Mouse (Mus musculus) cerebellum, adult 9-11 months (tissue): ENCODE results near the gene Gm20388.

Source experiments
- DNase-seq: peaks from one replicate; pipeline ENCODE4 v3.0.0; 2022

Gm20388 gene

DNA sequence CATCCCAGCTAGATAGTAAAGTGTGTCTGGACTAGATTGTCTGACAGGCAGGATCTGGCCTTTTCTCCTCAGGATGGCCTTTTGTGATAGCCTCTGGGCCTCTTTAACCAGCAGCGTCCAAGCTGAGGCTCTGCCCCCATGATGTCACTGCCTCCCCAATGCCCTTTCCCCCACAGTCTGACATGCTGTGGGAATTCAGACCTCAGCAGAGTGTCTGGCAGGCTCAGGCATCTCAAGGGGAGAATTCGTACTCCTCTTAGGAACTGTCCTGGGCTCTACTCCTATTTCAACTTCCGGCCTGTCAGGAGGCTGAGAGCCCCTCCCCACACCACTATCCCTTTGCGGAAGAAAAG is 553.9 kb downstream of the Gm20388 start:
- DNase-seq, result no peak

DNA sequence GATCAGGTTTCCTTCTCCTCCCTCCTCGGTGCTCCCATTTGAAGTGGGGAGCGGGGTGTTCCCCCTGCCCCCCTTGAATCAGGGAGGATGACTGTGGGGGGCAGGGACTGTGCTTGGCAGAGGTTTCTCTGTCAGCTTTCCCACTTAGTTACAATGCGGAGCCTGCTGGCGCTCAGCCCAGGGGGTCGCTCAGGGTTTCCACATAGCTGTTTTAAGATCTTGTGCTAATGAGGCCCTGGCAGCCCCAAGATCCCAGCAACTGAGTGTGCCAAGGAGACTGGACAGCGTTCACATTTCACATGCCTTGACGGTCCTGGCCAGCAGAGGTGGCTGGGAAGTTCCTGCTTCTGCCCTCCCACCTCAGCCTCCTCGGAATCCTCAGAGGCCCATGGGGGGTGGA is 555.1 kb downstream of the Gm20388 start:
- peak; percentile 38 for DNase-seq

DNA sequence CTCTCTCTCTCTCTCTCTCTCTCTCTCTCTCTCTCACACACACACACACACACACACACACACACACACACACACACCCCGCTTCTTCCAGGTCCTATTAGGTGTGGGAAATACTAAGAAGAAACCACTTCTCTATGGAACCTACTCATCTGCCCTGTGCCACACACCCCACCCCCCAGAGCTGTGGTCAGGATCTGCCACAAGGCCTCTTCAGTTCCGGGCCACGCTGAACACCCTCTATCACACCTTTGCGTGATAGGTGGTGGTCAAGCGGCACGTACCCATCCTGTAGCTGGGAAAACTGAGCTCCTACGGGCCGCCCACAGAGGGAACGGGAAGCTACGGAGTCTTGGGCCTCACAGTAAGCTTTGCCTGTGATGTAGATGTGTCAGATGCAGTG is 555.6 kb downstream of the Gm20388 start:
- no peak for DNase-seq

- DNase-seq, result no peak
Observed at GRCm38 (mm10) chr8:120467598-120467997, 557.0 kb downstream of the Gm20388 start.

DNA sequence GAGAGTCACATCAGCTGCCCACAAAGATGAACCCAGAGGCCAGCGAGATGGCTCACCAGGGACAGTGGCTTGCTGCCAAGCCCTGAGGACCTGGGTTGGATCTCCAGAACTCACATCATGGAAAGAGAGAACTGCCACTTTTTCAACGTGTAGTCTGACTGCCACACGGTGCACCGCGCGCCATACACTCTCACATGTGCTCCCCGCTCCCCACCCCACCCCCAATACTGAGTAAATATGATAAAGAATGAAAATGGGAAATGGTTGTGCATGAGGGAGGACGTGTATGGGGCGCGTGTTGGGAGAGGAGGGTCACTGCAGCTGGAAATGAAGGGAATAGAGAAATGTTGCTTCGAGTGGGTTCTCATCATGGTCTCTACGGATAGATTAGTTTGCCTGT is 559.5 kb downstream of the Gm20388 start:
- no peak for DNase-seq

- peak; percentile 60 for DNase-seq
Observed at GRCm38 (mm10) chr8:120471166-120471565, 560.5 kb downstream of the Gm20388 start.

DNA sequence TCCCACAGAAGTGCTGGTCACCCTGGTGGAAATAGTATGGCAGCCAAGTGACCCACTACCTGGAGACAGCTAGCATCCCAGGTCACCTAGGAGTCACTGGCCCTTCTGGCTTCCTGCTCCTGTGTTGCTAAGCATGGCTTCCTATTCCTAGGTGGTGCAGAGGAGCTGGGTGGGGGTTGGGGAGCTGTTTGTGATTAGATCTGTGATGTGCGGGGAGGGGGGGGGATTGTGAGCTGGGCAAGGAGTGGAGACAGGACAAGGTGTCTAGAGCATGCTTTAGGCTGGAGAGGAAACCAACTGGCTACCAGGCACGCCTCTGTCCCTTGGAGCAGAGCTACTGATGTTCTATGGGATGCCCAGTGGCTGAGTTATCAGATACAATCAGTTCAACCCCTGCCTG is 561.1 kb downstream of the Gm20388 start:
- DNase-seq, result no peak

DNA sequence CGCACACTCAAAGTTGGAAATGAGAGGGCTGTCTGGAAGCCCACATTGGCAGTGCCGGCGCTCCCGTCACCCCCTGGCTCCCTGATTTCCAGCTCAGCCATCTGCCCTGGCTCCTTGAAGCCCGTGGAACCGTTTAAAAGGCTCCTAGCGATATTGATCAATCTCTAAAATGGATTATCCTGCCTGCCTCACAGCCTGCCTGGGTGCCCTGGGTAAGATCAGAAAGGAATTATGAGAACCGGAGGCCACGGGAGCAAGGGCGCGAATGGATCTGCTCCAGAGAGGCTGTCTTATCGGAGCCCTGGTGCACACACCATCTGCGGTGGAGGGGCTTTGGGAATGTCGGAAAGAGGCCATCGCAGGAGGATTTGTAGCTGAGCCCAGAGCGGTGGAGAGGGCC is 561.6 kb downstream of the Gm20388 start:
- DNase-seq, result no peak

DNA sequence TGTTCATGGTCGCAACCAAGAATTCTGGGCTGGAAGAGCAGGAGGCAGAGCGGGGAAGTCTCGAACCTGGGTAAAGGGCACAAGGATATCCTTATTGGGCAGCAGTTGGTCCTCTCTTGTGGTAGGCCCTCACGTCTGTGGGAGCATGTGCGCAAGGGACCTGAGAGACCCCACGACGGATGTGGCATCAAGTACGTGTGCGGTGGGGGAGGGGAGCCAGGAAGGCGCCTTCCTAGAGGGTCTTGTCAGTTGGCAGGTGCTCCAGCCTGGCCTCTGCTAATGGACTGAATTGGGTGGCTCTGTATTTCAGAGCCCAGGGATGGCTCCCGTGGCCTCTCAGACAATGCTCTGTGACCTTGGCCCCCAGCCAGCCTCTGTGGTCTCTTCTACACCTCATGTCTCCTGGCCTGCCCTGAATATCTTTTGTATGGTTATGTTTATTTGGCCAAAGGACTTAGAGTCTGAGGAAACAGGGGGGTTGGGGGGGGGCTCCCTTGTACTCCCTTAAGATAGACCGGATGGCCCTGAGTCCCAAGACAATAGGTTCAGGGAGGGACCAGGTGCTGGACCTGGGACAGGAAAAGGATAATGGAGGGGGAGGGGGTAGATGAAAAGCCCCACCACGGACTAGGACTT is 563.2 kb downstream of the Gm20388 start:
- DNase-seq, result no peak

- DNase-seq, result no peak
Observed at GRCm38 (mm10) chr8:120474496-120475235, 564.0 kb downstream of the Gm20388 start.

GRCm38 (mm10) chr8:120475462-120476201 is 565.0 kb downstream of the Gm20388 start:
- no peak for DNase-seq

- no peak for DNase-seq
Observed at GRCm38 (mm10) chr8:120476711-120477575, 566.3 kb downstream of the Gm20388 start.

GRCm38 (mm10) chr8:120478754-120479153 is 568.1 kb downstream of the Gm20388 start:
- no peak for DNase-seq

- DNase-seq, result no peak
Observed at GRCm38 (mm10) chr8:120479691-120480090, 569.0 kb downstream of the Gm20388 start.

DNA sequence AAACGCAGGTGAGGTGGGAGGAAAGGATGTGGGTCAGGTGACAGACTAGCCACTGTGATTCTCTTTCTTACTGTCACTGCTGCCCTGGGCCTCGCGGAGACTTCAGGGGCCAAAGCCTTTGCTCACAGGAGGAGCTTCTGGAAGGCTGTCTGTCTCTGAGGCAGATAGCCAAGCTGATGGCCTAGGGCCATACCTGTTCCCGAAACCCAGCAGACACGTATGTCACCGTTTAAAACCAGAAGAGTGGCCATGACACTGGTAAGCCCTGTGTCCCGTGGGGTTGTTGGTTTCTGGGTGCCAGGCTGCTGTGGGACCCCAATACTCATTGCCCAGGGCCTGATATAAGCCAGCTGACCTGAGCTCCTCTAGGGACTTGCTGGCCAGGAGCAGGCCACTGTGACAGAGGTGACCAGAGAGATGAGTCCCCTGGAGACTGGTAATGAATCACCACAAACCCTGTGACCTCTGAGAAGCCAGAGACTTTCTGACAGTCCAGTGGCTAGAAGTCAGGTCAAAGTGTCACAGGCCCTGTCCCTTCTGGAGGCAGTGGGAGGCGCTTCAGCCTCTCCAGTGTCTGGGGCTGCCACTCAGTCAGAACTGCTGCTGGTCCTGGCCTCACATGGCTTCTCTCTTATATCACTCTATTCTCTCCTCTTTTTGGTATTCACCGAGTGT is 571.5 kb downstream of the Gm20388 start:
- peak; percentile 55 for DNase-seq

- DNase-seq, result no peak
Observed at GRCm38 (mm10) chr8:120484460-120484859, 573.8 kb downstream of the Gm20388 start.

DNA sequence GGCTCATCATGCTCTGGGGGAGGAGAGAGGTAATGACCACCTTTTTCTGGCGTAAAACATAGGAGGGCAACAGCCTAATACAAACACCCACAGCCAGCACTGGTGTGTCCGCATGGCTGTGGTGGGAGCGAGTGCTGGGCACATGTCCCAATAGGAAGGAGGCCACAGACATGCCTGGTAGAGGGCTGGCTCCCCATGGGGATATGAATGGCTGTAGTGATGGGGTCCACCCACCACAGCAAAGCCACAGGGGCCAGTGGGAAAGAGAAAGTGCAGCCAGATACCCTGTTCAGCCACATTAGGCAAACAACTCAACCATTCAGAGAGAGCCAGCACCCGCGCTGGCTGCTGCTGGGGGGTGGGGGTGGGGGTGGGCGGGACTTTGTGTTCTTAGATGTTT is 574.5 kb downstream of the Gm20388 start:
- peak; percentile 58 for DNase-seq

- no peak for DNase-seq
Observed at GRCm38 (mm10) chr8:120485551-120486476, 575.2 kb downstream of the Gm20388 start.

- DNase-seq, result peak; percentile 67
Observed at GRCm38 (mm10) chr8:120486477-120487376, 576.1 kb downstream of the Gm20388 start.

DNA sequence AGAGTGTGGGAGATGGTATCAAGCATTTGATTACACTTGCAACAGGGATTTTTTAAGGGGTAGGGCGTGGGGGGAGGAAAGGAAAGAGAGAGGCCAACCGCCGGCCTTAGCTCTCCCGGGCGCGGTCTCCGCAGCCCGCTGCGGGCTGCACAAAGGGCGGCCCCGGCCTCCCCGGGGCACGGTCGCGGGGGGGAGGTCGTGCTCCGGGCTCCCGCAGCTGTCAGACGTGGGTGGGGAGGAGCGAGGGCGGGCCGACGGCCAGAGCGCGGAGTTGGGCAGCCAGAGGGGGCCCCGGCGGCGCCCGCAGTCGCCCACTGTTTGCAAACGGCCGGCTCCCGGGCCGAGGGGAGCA is 576.7 kb downstream of the Gm20388 start:
- no peak for DNase-seq
